Mouse (Mus musculus): ENCODE data around the gene Btn1a1. TPM values are rescaled to one million over a fixed set of nuclear protein-coding genes. Genes with fewer than 3 reads are reported as not detected.

Btn1a1 gene
- polyA plus RNA-seq, 1 experiment from 2014 or later = 0.14 TPM

DNA sequence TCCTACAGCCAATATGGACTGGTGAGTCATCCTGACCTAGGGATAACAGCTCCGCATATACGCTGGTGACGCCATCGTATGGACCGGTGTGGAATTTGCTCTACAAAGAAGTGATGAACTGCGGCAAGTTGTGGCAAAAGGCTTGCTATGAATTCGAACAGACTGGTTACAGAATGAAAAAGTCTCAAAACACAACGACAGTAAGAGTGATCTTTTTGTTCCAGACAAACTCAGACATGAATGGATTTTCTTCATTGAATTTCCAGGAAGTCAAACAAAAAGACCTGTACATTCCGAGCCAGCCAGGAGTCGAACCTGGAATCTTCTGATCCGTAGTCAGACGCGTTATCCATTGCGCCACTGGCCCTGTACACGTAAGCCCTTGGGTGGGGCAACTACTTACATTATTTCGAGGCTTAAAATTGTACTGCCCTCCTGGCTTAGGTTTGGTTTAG lies 19.2 kb downstream of the Btn1a1 start:
- H3K4me3 ChIP-seq (ENCODE audit: low read depth, low read length) = peak overlapping the region; percentile 58
- under 1% methylated on average over 16 of the region's 16 CpGs for WGBS
- peak overlapping the region; percentile 82 for H3K4me2 ChIP-seq (replicated peaks; ENCODE audit: low read depth, low read length)
- DNase-seq (ENCODE audit: low spot score) (peak; percentile 76), ATAC-seq (peak; percentile 71)
- no peaks in the 10 kb centered on the region for H3K9me3 ChIP-seq (ENCODE audit: low read length)
- no peaks in the 10 kb centered on the region for H3K4me1 ChIP-seq (ENCODE audit: insufficient read depth, low read depth, low read length)
- H3K36me3 ChIP-seq (ENCODE audit: insufficient read depth, low read length) = no peaks in the 10 kb centered on the region
- H3K9ac ChIP-seq (replicated peaks; ENCODE audit: low read depth) = no peak overlapping the region; the same call in 1 of the 2 replicates
- TF ChIP-seq EP300 (IDR thresholded peaks at IDR 0.05) = no peak; the same call in 1 of the 2 replicates
- TF ChIP-seq CTCF (IDR thresholded peaks at IDR 0.05) = peak; percentile 28; the same call in 1 of the 2 replicates
- H3K27ac ChIP-seq (ENCODE audit: low read length) = peak overlapping the region; percentile 15; the same call in 1 of the 2 replicates
- H3K27me3 ChIP-seq (replicated peaks; ENCODE audit: insufficient read depth, low read length) = no peaks in the 10 kb centered on the region

- Histone ChIP-seq H3K4me3 (ENCODE audit: low read depth, low read length) (peak overlapping the region; percentile 58), H3K4me1 (ENCODE audit: insufficient read depth, low read depth, low read length) (no peaks in the 10 kb centered on the region), H3K9me3 (ENCODE audit: low read length) (no peaks in the 10 kb centered on the region), H3K27ac (ENCODE audit: low read length) (peak overlapping the region; percentile 93), H3K27me3 (replicated peaks; ENCODE audit: insufficient read depth, low read length) (no peaks in the 10 kb centered on the region), H3K9ac (replicated peaks; ENCODE audit: low read depth) (peak overlapping the region; percentile 73), H3K36me3 (ENCODE audit: insufficient read depth, low read length) (no peaks in the 10 kb centered on the region), H3K4me2 (replicated peaks; ENCODE audit: low read depth, low read length) (peak overlapping the region; percentile 82)
- under 1% methylated on average over 55 of the region's 55 CpGs for WGBS
- TF ChIP-seq CTCF (IDR thresholded peaks at IDR 0.05) (no peak), EP300 (IDR thresholded peaks at IDR 0.05) (peak; percentile 66)
- DNase-seq (ENCODE audit: low spot score) = peak; percentile 92
- ATAC-seq = peak; percentile 94
These were observed 20.0 kb downstream of the Btn1a1 start for GRCm38 (mm10) chr13:23445561-23446320.

DNA sequence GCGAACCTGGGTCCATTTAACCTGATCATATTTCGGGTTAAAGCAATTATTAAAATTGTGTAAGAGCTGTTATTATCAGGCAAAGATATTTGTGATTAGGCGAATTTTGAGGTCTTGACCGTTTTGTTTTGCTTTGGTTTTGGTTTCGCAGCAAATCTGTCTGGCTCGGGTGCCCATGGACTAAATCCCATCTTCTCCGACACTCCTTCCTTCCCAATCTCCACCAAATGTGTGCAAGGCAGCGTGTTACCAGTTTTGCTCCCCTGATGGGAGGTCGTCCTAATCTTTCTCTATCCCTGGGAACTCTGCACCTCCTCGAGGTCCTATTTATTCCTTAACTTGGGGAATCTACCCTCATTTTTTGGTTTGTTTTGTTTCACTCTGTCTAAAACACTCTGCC lies 20.5 kb downstream of the Btn1a1 start:
- ATAC-seq (no peak), DNase-seq (ENCODE audit: low spot score) (peak; percentile 31)
- Histone ChIP-seq H3K9ac (replicated peaks; ENCODE audit: low read depth) (peak overlapping the region; percentile 73), H3K4me1 (ENCODE audit: insufficient read depth, low read depth, low read length) (no peaks in the 10 kb centered on the region), H3K27me3 (replicated peaks; ENCODE audit: insufficient read depth, low read length) (no peaks in the 10 kb centered on the region), H3K4me3 (ENCODE audit: low read depth, low read length) (peak overlapping the region; percentile 58), H3K36me3 (ENCODE audit: insufficient read depth, low read length) (no peaks in the 10 kb centered on the region), H3K4me2 (replicated peaks; ENCODE audit: low read depth, low read length) (peak overlapping the region; percentile 82), H3K27ac (ENCODE audit: low read length) (peak overlapping the region; percentile 93), H3K9me3 (ENCODE audit: low read length) (no peaks in the 10 kb centered on the region)
- WGBS = 4% methylated on average over 10 of the region's 10 CpGs
- TF ChIP-seq CTCF (IDR thresholded peaks at IDR 0.05) = no peak
- no peak for TF ChIP-seq EP300 (IDR thresholded peaks at IDR 0.05)

- no peak overlapping the region for H3K9ac ChIP-seq (replicated peaks; ENCODE audit: low read depth)
- no peaks in the 10 kb centered on the region for H3K4me1 ChIP-seq (ENCODE audit: insufficient read depth, low read depth, low read length)
- no peaks in the 10 kb centered on the region for H3K36me3 ChIP-seq (ENCODE audit: insufficient read depth, low read length)
- no peak for TF ChIP-seq CTCF (IDR thresholded peaks at IDR 0.05)
- no peak for TF ChIP-seq EP300 (IDR thresholded peaks at IDR 0.05)
- no peak overlapping the region for H3K27ac ChIP-seq (ENCODE audit: low read length)
- no peak overlapping the region for H3K4me3 ChIP-seq (ENCODE audit: low read depth, low read length)
- H3K27me3 ChIP-seq (replicated peaks; ENCODE audit: insufficient read depth, low read length) = no peaks in the 10 kb centered on the region
- 0 out of 2 replicates have a peak overlapping the region, but pooled peaks have one; percentile 82 for H3K4me2 ChIP-seq (replicated peaks; ENCODE audit: low read depth, low read length)
- no peak for DNase-seq (ENCODE audit: low spot score)
- WGBS = 47% methylated on average over 5 of the region's 5 CpGs
- ATAC-seq = no peak
- no peaks in the 10 kb centered on the region for H3K9me3 ChIP-seq (ENCODE audit: low read length)
These were observed 21.2 kb downstream of the Btn1a1 start for GRCm38 (mm10) chr13:23444451-23444850.

DNA sequence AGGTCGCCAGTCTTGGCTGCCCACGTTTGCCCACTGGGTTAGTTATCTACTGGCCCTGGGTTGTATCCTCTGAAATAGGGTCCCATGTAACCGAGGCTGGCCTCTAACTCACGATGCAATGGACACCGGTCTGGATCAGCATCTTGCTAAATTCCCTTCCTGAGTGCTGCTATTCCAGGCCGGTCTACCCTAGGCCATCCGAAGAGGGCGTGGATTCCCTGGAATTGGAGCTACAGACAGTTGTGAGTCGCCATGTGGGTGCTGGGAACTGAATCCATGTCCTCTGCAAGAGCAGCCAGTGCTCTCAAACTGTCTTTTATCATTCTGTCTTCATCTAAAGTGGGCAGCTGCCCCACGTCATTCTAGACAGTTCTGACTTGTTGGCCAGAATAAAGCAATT lies 25.8 kb downstream of the Btn1a1 start:
- Histone ChIP-seq H3K36me3 (ENCODE audit: insufficient read depth, low read length) (no peaks in the 10 kb centered on the region), H3K9ac (replicated peaks; ENCODE audit: low read depth) (no peak overlapping the region), H3K27me3 (replicated peaks; ENCODE audit: insufficient read depth, low read length) (no peaks in the 10 kb centered on the region), H3K4me1 (ENCODE audit: insufficient read depth, low read depth, low read length) (peaks cover 4% of the 10 kb centered on the region; the same call in 1 of the 2 replicates), H3K27ac (ENCODE audit: low read length) (no peak overlapping the region), H3K9me3 (ENCODE audit: low read length) (no peaks in the 10 kb centered on the region), H3K4me2 (replicated peaks; ENCODE audit: low read depth, low read length) (no peak overlapping the region), H3K4me3 (ENCODE audit: low read depth, low read length) (no peak overlapping the region)
- DNase-seq (ENCODE audit: low spot score) (no peak), ATAC-seq (no peak)
- TF ChIP-seq CTCF (IDR thresholded peaks at IDR 0.05) (no peak), EP300 (IDR thresholded peaks at IDR 0.05) (no peak)
- WGBS = 66% methylated on average over 10 of the region's 10 CpGs

DNA sequence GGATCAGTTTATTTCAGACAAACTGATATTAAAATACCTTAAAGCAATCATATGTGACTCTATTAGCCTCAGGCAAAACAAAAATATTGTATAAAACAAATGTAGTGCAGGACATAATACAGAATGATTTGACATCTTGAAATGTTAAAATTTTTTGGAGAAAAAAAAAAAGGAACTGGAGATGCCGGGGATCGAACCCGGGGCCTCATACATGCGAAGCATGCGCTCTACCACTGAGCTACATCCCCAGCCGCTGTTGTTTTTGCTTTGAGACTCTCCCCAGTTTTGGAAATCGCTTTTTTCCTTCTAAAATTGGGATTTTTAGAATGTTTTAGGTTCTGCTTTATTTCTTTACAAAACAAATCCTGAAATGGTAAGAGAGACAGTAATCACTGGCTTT lies 27.2 kb downstream of the Btn1a1 start:
- WGBS = 1% methylated on average over 7 of the region's 7 CpGs
- TF ChIP-seq CTCF (IDR thresholded peaks at IDR 0.05) (no peak), EP300 (IDR thresholded peaks at IDR 0.05) (0 out of 2 replicates have a peak, but pooled peaks have one; percentile 12)
- Histone ChIP-seq H3K27ac (ENCODE audit: low read length) (no peak overlapping the region), H3K9me3 (ENCODE audit: low read length) (no peaks in the 10 kb centered on the region), H3K4me2 (replicated peaks; ENCODE audit: low read depth, low read length) (peak overlapping the region; percentile 58), H3K27me3 (replicated peaks; ENCODE audit: insufficient read depth, low read length) (no peaks in the 10 kb centered on the region), H3K4me1 (ENCODE audit: insufficient read depth, low read depth, low read length) (peaks cover 4% of the 10 kb centered on the region; the same call in 1 of the 2 replicates), H3K4me3 (ENCODE audit: low read depth, low read length) (peak overlapping the region; percentile 59), H3K9ac (replicated peaks; ENCODE audit: low read depth) (no peak overlapping the region), H3K36me3 (ENCODE audit: insufficient read depth, low read length) (no peaks in the 10 kb centered on the region)
- ATAC-seq (peak; percentile 59), DNase-seq (ENCODE audit: low spot score) (peak; percentile 58)

Data from lung, postnatal 0 days (tissue).